Mouse (Mus musculus): ENCODE results near the gene Adk.

DNA sequence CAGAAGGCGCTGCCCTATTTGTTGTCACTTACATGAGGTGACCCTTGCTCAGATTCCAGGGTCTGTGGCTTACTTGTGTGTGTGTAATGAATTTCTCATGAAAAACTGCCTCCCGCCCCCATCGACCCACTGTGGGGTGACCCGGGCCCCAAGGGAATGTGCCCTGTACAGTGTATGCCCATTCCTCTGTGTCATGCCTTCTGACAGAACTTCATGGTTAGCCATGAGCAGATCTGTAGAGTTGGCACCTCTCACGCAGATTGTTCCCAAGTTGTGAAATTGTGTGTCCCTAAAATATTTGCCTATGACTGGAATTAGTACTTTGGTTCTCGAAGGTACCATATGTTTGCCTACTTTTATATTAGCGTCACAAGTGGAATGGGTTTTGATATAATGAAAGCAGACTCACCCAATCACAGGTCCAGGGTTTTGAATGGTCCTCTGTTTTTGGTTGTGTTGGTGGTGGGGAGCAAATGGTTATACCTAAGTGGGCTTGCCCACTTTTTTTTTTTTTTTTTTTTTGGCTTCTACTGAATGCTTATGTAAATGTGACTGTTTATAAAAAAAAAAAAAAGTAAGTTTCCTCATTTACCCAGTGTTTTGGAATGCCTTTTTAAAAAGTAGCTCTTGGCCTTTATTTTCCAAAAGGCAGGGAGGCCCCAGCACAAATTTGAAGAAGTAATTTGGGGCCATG, 24.3 kb downstream of the Adk start:
- TF ChIP-seq POLR2A (IDR thresholded peaks at IDR 0.05; ENCODE audit: control insufficient read depth, extremely low read depth, insufficient read depth, low read length, poor library complexity), result no peak
- no peak for TF ChIP-seq CTCF (IDR thresholded peaks at IDR 0.05; ENCODE audit: borderline replicate concordance, control insufficient read depth, extremely low read depth, insufficient read depth, low read length, poor library complexity)

All from thymus, adult 2 months (tissue).